Mouse (Mus musculus) megakaryocyte progenitor cell, adult 5-6 weeks (primary cell): ENCODE results near the gene Slc22a19. TPM values are rescaled to one million over a fixed set of nuclear protein-coding genes. Genes with fewer than 3 reads are reported as not detected.
"Not testable (repeated sequence)": the region's sequence is repeated elsewhere in the genome, so short reads cannot be mapped to it uniquely, and the experiment has no call there.

ENCODE experiments used
- ATAC-seq: replicated peaks from 2 replicates; pipeline ENCODE4 v1.8.0; 2016; ENCODE audit warnings: mild to moderate bottlenecking, moderate TSS enrichment, inconsistent platforms; ENCODE audit not compliant: poor library complexity
- total RNA-seq, 2 experiments: library from RNA; stranded (forward) in 1 of 2; stranded (reverse) in 1 of 2; fragments of 157-497, 149-512 nt in 1 of 2; fragments of 200-1000 nt in 1 of 2; gene quantifications; 2 replicates each; pipeline versions ENCODE4 v1.2.3 to v1.2.4; 2015 to 2017

Gene Slc22a19
- total RNA-seq (2015) (not detected in 2 replicates), total RNA-seq (2017) (not detected in 2 replicates)

GRCm38 (mm10) chr19:7711148-7711547 lies at the start of gene Slc22a19:
Gene Slc22a19, minus strand, starts transcription at chr19:7711310.
- no peak for ATAC-seq

GRCm38 (mm10) chr19:7753371-7753770 lies 42.3 kb upstream of the Slc22a19 start:
- not testable (repeated sequence) for ATAC-seq

GRCm38 (mm10) chr19:7729543-7729942 lies 18.4 kb upstream of the Slc22a19 start:
- no peak for ATAC-seq

- ATAC-seq: not testable (repeated sequence)
These were observed 18.0 kb downstream of the Slc22a19 start for GRCm38 (mm10) chr19:7693104-7693503.

GRCm38 (mm10) chr19:7691259-7691658 lies 19.9 kb downstream of the Slc22a19 start:
- ATAC-seq: no peak

GRCm38 (mm10) chr19:7687988-7688387 lies 23.1 kb downstream of the Slc22a19 start:
- ATAC-seq: no peak

GRCm38 (mm10) chr19:7672033-7672432 lies 39.1 kb downstream of the Slc22a19 start:
- no peak for ATAC-seq

- ATAC-seq: no peak
These were observed 62.0 kb downstream of the Slc22a19 start for GRCm38 (mm10) chr19:7648913-7649666.

- no peak for ATAC-seq
These were observed 77.3 kb downstream of the Slc22a19 start for GRCm38 (mm10) chr19:7633786-7634185.

GRCm38 (mm10) chr19:7633021-7633420 lies 78.1 kb downstream of the Slc22a19 start:
- ATAC-seq: no peak

Other genes starting within 250 kb of the Slc22a19 start
- 281 and 296 TPM in 2 replicates for gene Rtn3, start 228.0 kb downstream of the Slc22a19 start, total RNA-seq (2015)
- gene Rtn3, start 228.0 kb downstream of the Slc22a19 start, total RNA-seq (2017): 85.5 and 97.7 TPM in 2 replicates
- gene Atl3, start 217.3 kb downstream of the Slc22a19 start, total RNA-seq (2015): 45.3 and 45.7 TPM in 2 replicates
- gene Atl3, start 217.3 kb downstream of the Slc22a19 start, total RNA-seq (2017): 51.2 and 59.5 TPM in 2 replicates
- 6.8 and 11.1 TPM in 2 replicates for gene Pla2g16, start 153.9 kb downstream of the Slc22a19 start, total RNA-seq (2015)
- 8.1 and 12.6 TPM in 2 replicates for gene Pla2g16, start 153.9 kb downstream of the Slc22a19 start, total RNA-seq (2017)
- gene Lgals12, start 104.1 kb downstream of the Slc22a19 start, total RNA-seq (2015): not detected in 2 replicates
- gene Lgals12, start 104.1 kb downstream of the Slc22a19 start, total RNA-seq (2017): not detected in 2 replicates
- gene Hrasls5, start 98.8 kb downstream of the Slc22a19 start, total RNA-seq (2015): not detected in 2 replicates
- gene Hrasls5, start 98.8 kb downstream of the Slc22a19 start, total RNA-seq (2017): not detected in 2 replicates
- not detected in 2 replicates for gene Slc22a26, start 91.4 kb upstream of the Slc22a19 start, total RNA-seq (2015)
- not detected in 2 replicates for gene Slc22a26, start 91.4 kb upstream of the Slc22a19 start, total RNA-seq (2017)